Mouse (Mus musculus): ENCODE measurements around the gene Rhoh. TPM values are rescaled to one million over a fixed set of nuclear protein-coding genes. Genes with fewer than 3 reads are reported as not detected.

Rhoh gene
- polyA plus RNA-seq (2014; fragmentation: Nextera tagmentation; extraction: Ambion mirVana) = 0.74 and 0.77 TPM in 2 replicates

GRCm38 (mm10) chr5:65861154-65861944 is at the start of gene Rhoh:
Rhoh (plus strand) TSS chr5:65861213.
- Histone ChIP-seq H3K9me3 (ENCODE audit: control insufficient read depth, low read length) (no peaks in the 10 kb centered on the region), H3K9ac (ENCODE audit: low read length) (no peak within 1 kb of the TSS), H3K4me2 (ENCODE audit: low read length) (no peak within 1 kb of the TSS), H3K36me3 (ENCODE audit: control insufficient read depth, insufficient read depth, low read length) (no peaks in the 10 kb centered on the region), H3K4me3 (ENCODE audit: control insufficient read depth in 1 of 2, insufficient read depth in 1 of 2, low read depth in 1 of 2, low read length in 2 of 2) (no peak within 1 kb of the TSS), H3K4me1 (ENCODE audit: control insufficient read depth in 2 of 2, insufficient read depth in 2 of 2, low read length in 2 of 2) (peaks cover 8 to 15% of the 10 kb centered on the region in 2 experiments; a peak in 3 of 4 replicates), H3K27ac (replicated peaks in 1 of 2; ENCODE audit: control insufficient read depth in 1 of 2, insufficient read depth in 1 of 2, low read depth in 2 of 2, low read length in 2 of 2) (no peak within 1 kb of the TSS), H3K27me3 (ENCODE audit: control insufficient read depth, insufficient read depth, low read length) (no peaks in the 10 kb centered on the region)
- WGBS = 84% methylated on average over 10 of the region's 10 CpGs
- no peak for ATAC-seq (ENCODE audit: insufficient number of reproducible peaks, insufficient read depth, low FRiP score, low read depth)

DNA sequence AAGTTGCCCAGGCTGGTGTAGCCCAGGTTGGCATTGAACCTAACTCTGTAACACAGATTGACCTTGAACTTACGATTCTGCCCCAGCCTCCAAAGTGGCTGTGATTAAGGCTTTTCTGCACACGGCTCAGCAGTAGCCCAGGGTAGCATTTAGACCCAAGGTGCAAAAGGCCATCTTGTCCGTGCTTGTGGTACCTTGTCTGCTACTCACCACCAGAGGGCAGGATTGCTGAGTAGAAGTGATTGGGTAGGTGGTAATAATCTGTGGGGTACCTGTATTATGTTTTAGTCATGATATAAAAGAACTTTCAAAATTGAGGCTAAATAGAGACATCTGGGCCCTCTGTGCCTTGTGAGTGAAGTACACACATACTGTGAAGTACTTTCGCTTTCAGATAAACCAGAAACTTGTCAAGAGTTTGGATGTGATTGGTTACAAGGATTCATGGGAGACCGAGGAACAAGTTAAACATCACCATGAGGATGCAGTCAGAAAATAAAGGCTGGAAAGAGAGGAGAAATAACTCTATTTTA is 37.3 kb upstream of the Rhoh start:
- Histone ChIP-seq H3K27me3 (ENCODE audit: control insufficient read depth, insufficient read depth, low read length) (no peaks in the 10 kb centered on the region), H3K4me2 (ENCODE audit: low read length) (no peak overlapping the region), H3K4me1 (ENCODE audit: control insufficient read depth in 2 of 2, insufficient read depth in 2 of 2, low read length in 2 of 2) (no peaks in the 10 kb centered on the region), H3K36me3 (ENCODE audit: control insufficient read depth, insufficient read depth, low read length) (peaks cover 81% of the 10 kb centered on the region), H3K9me3 (ENCODE audit: control insufficient read depth, low read length) (no peaks in the 10 kb centered on the region), H3K9ac (ENCODE audit: low read length) (no peak overlapping the region), H3K27ac (replicated peaks in 1 of 2; ENCODE audit: control insufficient read depth in 1 of 2, insufficient read depth in 1 of 2, low read depth in 2 of 2, low read length in 2 of 2) (no peak overlapping the region), H3K4me3 (ENCODE audit: control insufficient read depth in 1 of 2, insufficient read depth in 1 of 2, low read depth in 1 of 2, low read length in 2 of 2) (no peak overlapping the region)
- 67% methylated on average over 5 of the region's 5 CpGs for WGBS
- no peak for ATAC-seq (ENCODE audit: insufficient number of reproducible peaks, insufficient read depth, low FRiP score, low read depth)

- 94% methylated on average over 4 of the region's 4 CpGs for WGBS
- no peak for ATAC-seq (ENCODE audit: insufficient number of reproducible peaks, insufficient read depth, low FRiP score, low read depth)
- no peaks in the 10 kb centered on the region for H3K9me3 ChIP-seq (ENCODE audit: control insufficient read depth, low read length)
- H3K4me1 ChIP-seq (ENCODE audit: control insufficient read depth in 2 of 2, insufficient read depth in 2 of 2, low read length in 2 of 2) = 0 out of 4 replicates have a peak, but pooled peaks cover 0 to 2% of the 10 kb centered on the region in 2 experiments
- H3K4me3 ChIP-seq (ENCODE audit: control insufficient read depth in 1 of 2, insufficient read depth in 1 of 2, low read depth in 1 of 2, low read length in 2 of 2) = no peak overlapping the region
- no peaks in the 10 kb centered on the region for H3K27me3 ChIP-seq (ENCODE audit: control insufficient read depth, insufficient read depth, low read length)
- H3K36me3 ChIP-seq (ENCODE audit: control insufficient read depth, insufficient read depth, low read length) = peaks cover 59% of the 10 kb centered on the region
- no peak overlapping the region for H3K9ac ChIP-seq (ENCODE audit: low read length)
- no peak overlapping the region for H3K4me2 ChIP-seq (ENCODE audit: low read length)
- H3K27ac ChIP-seq (replicated peaks in 1 of 2; ENCODE audit: control insufficient read depth in 1 of 2, insufficient read depth in 1 of 2, low read depth in 2 of 2, low read length in 2 of 2) = no peak overlapping the region
Observed at GRCm38 (mm10) chr5:65826476-65826875, 34.5 kb upstream of the Rhoh start.

DNA sequence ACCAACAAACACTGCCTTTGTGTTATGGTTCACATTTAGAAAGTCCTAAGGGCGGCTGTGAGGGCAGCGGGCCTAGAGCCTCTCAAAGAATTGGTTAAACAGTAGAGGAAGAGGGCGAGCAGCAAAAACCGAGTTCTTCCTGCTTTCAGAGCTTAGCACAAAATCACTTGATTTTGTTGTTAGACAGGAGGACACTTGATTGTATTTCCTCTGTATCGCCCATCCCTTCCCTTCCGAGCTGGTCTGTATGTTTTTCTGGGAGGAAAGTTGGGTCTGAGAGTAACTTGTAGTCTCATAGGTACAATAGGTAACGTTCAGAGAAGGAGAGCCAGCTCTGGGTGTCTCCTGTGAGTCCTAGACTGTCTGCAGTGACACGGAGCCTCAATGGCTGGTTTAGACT is 33.9 kb upstream of the Rhoh start:
- WGBS = 87% methylated on average over 8 of the region's 8 CpGs
- Histone ChIP-seq H3K27me3 (ENCODE audit: control insufficient read depth, insufficient read depth, low read length) (no peaks in the 10 kb centered on the region), H3K4me3 (ENCODE audit: control insufficient read depth in 1 of 2, insufficient read depth in 1 of 2, low read depth in 1 of 2, low read length in 2 of 2) (no peak overlapping the region), H3K4me1 (ENCODE audit: control insufficient read depth in 2 of 2, insufficient read depth in 2 of 2, low read length in 2 of 2) (peaks cover 0 to 5% of the 10 kb centered on the region in 2 experiments; a peak in 1 of 4 replicates), H3K9ac (ENCODE audit: low read length) (no peak overlapping the region), H3K36me3 (ENCODE audit: control insufficient read depth, insufficient read depth, low read length) (peaks cover 53% of the 10 kb centered on the region), H3K9me3 (ENCODE audit: control insufficient read depth, low read length) (no peaks in the 10 kb centered on the region), H3K27ac (replicated peaks in 1 of 2; ENCODE audit: control insufficient read depth in 1 of 2, insufficient read depth in 1 of 2, low read depth in 2 of 2, low read length in 2 of 2) (no peak overlapping the region), H3K4me2 (ENCODE audit: low read length) (no peak overlapping the region)
- ATAC-seq (ENCODE audit: insufficient number of reproducible peaks, insufficient read depth, low FRiP score, low read depth) = no peak

DNA sequence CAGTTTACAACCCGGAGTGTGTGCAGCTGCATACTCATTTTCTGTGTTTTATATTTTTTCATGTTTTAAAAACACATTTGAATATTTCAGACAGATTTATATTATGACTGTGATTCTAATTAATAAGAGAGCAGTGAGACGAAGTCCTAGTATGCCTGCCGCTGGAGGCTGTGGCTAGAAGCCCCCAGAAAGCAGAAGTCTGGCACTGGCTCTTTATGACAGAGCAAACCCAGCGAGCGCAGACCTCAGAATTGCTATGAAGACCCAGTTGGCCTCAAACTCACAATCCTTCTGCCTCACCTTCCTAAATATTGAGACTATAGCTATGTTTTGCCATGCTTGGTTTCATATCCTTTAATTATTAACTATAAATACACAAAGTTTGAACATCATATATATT is 32.8 kb upstream of the Rhoh start:
- Histone ChIP-seq H3K4me3 (ENCODE audit: control insufficient read depth in 1 of 2, insufficient read depth in 1 of 2, low read depth in 1 of 2, low read length in 2 of 2) (no peak overlapping the region), H3K4me1 (ENCODE audit: control insufficient read depth in 2 of 2, insufficient read depth in 2 of 2, low read length in 2 of 2) (peaks cover 0 to 11% of the 10 kb centered on the region in 2 experiments; a peak in 2 of 4 replicates), H3K4me2 (ENCODE audit: low read length) (no peak overlapping the region), H3K9ac (ENCODE audit: low read length) (no peak overlapping the region), H3K27me3 (ENCODE audit: control insufficient read depth, insufficient read depth, low read length) (no peaks in the 10 kb centered on the region), H3K36me3 (ENCODE audit: control insufficient read depth, insufficient read depth, low read length) (peaks cover 43% of the 10 kb centered on the region), H3K9me3 (ENCODE audit: control insufficient read depth, low read length) (no peaks in the 10 kb centered on the region), H3K27ac (replicated peaks in 1 of 2; ENCODE audit: control insufficient read depth in 1 of 2, insufficient read depth in 1 of 2, low read depth in 2 of 2, low read length in 2 of 2) (no peak overlapping the region)
- no peak for ATAC-seq (ENCODE audit: insufficient number of reproducible peaks, insufficient read depth, low FRiP score, low read depth)
- 94% methylated on average over 5 of the region's 5 CpGs for WGBS

- Histone ChIP-seq H3K4me3 (ENCODE audit: control insufficient read depth in 1 of 2, insufficient read depth in 1 of 2, low read depth in 1 of 2, low read length in 2 of 2) (no peak overlapping the region), H3K9ac (ENCODE audit: low read length) (no peak overlapping the region), H3K9me3 (ENCODE audit: control insufficient read depth, low read length) (no peaks in the 10 kb centered on the region), H3K4me2 (ENCODE audit: low read length) (no peak overlapping the region), H3K4me1 (ENCODE audit: control insufficient read depth in 2 of 2, insufficient read depth in 2 of 2, low read length in 2 of 2) (peaks cover 0 to 11% of the 10 kb centered on the region in 2 experiments; a peak in 2 of 4 replicates), H3K27ac (replicated peaks in 1 of 2; ENCODE audit: control insufficient read depth in 1 of 2, insufficient read depth in 1 of 2, low read depth in 2 of 2, low read length in 2 of 2) (no peak overlapping the region), H3K27me3 (ENCODE audit: control insufficient read depth, insufficient read depth, low read length) (no peaks in the 10 kb centered on the region), H3K36me3 (ENCODE audit: control insufficient read depth, insufficient read depth, low read length) (peaks cover 37% of the 10 kb centered on the region)
- ATAC-seq (ENCODE audit: insufficient number of reproducible peaks, insufficient read depth, low FRiP score, low read depth) = no peak
- WGBS = 88% methylated on average over 2 of the region's 2 CpGs
Observed at GRCm38 (mm10) chr5:65829059-65829458, 32.0 kb upstream of the Rhoh start.

DNA sequence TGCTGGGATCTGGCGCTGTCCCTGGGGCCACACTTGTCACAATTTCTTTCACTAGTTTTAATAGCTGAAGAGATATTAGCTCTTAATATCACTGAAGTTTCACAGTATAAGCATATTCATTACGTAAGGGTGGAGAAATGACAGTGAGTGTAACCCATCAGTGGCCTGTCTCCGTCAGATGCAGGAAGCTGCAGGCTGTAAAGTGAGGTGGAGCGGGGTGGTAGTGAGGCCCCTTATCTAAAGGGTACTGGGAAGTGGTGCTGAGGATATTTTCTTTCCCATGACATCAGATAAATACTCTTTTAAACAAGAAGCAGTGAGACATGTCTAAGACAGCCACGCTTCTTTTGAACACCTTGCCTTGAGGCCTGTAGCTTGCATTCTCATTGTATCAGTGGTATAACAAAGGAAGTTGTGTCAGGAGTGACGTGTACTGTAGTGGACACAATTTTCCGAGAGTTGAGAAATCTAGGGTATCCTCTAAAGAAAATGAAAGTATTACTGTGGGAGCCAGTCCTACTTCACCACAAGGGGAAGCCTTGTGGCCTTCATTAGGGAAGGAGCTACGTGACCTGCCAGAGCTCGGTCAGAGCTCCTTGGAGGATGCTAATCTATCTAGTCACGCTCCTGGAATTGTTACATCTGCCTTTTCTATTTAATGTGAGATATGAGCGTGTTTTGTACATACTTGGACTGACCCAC is 28.9 kb upstream of the Rhoh start:
- ATAC-seq (ENCODE audit: insufficient number of reproducible peaks, insufficient read depth, low FRiP score, low read depth) = no peak

More for the DNA sequence above, 28.9 kb upstream of the Rhoh start:
- H3K4me3 ChIP-seq (ENCODE audit: control insufficient read depth in 1 of 2, insufficient read depth in 1 of 2, low read depth in 1 of 2, low read length in 2 of 2) = no peak overlapping the region
- H3K36me3 ChIP-seq (ENCODE audit: control insufficient read depth, insufficient read depth, low read length) = peaks cover 11% of the 10 kb centered on the region
- H3K4me2 ChIP-seq (ENCODE audit: low read length) = no peak overlapping the region
- H3K27me3 ChIP-seq (ENCODE audit: control insufficient read depth, insufficient read depth, low read length) = no peaks in the 10 kb centered on the region
- H3K4me1 ChIP-seq (ENCODE audit: control insufficient read depth in 2 of 2, insufficient read depth in 2 of 2, low read length in 2 of 2) = peaks cover 0 to 11% of the 10 kb centered on the region in 2 experiments; a peak in 2 of 4 replicates
- 81% methylated on average over 11 of the region's 11 CpGs for WGBS
- H3K9ac ChIP-seq (ENCODE audit: low read length) = no peak overlapping the region
- H3K27ac ChIP-seq (replicated peaks in 1 of 2; ENCODE audit: control insufficient read depth in 1 of 2, insufficient read depth in 1 of 2, low read depth in 2 of 2, low read length in 2 of 2) = no peak overlapping the region
- no peaks in the 10 kb centered on the region for H3K9me3 ChIP-seq (ENCODE audit: control insufficient read depth, low read length)

Data from heart, embryonic 14.5 days (tissue).